Mouse (Mus musculus): Measurements from ENCODE around the gene Phgdh. TPM values are rescaled to one million over a fixed set of nuclear protein-coding genes. Genes with fewer than 3 reads are reported as not detected.
A peak's percentile ranks its signal among the peaks of the same experiment; 100 is the strongest.

The Phgdh gene
- total RNA-seq, 1 experiment from 2014 or later: 357 TPM

GRCm38 (mm10) chr3:98300266-98300665 is 39.5 kb downstream of the Phgdh start:
- no peak for ATAC-seq (replicated peaks; ENCODE audit: low read depth, poor library complexity, severe bottlenecking)

GRCm38 (mm10) chr3:98299391-98300100 is 40.2 kb downstream of the Phgdh start:
- peak; percentile 96 for ATAC-seq (replicated peaks; ENCODE audit: low read depth, poor library complexity, severe bottlenecking)

- ATAC-seq (replicated peaks; ENCODE audit: low read depth, poor library complexity, severe bottlenecking): no peak
Measured at GRCm38 (mm10) chr3:98295965-98296364, 43.8 kb downstream of the Phgdh start.

GRCm38 (mm10) chr3:98291044-98291443 is 48.7 kb downstream of the Phgdh start:
- no peak for ATAC-seq (replicated peaks; ENCODE audit: low read depth, poor library complexity, severe bottlenecking)

GRCm38 (mm10) chr3:98283205-98283604 is 56.6 kb downstream of the Phgdh start:
- no peak for ATAC-seq (replicated peaks; ENCODE audit: low read depth, poor library complexity, severe bottlenecking)

GRCm38 (mm10) chr3:98282422-98282821 is 57.4 kb downstream of the Phgdh start:
- ATAC-seq (replicated peaks; ENCODE audit: low read depth, poor library complexity, severe bottlenecking): no peak

GRCm38 (mm10) chr3:98280933-98281678 is 58.7 kb downstream of the Phgdh start:
- ATAC-seq (replicated peaks; ENCODE audit: low read depth, poor library complexity, severe bottlenecking): peak; percentile 99

GRCm38 (mm10) chr3:98280204-98280932 is 59.4 kb downstream of the Phgdh start, which contains the start of gene Hmgcs2:
TSS of gene Hmgcs2 (plus strand) at chr3:98280435.
- no peak; the same call in 1 of the 2 replicates for ATAC-seq (replicated peaks; ENCODE audit: low read depth, poor library complexity, severe bottlenecking)

- no peak for ATAC-seq (replicated peaks; ENCODE audit: low read depth, poor library complexity, severe bottlenecking)
Measured at GRCm38 (mm10) chr3:98279682-98280081, 60.1 kb downstream of the Phgdh start.

GRCm38 (mm10) chr3:98273623-98274398 is 66.0 kb downstream of the Phgdh start:
- ATAC-seq (replicated peaks; ENCODE audit: low read depth, poor library complexity, severe bottlenecking): 0 out of 2 replicates have a peak, but pooled peaks have one; percentile 32

GRCm38 (mm10) chr3:98267249-98267651 is 72.5 kb downstream of the Phgdh start:
- ATAC-seq (replicated peaks; ENCODE audit: low read depth, poor library complexity, severe bottlenecking): peak; percentile 76

Other genes starting within 250 kb of the Phgdh start
- 0.23 TPM in 1 of 2 replicates, not detected in the other for gene Adam30, start 179.4 kb downstream of the Phgdh start, total RNA-seq (2017)
- gene Reg4, start 117.8 kb downstream of the Phgdh start, total RNA-seq (2017): not detected in 2 replicates
- 0.05 and 0.58 TPM in 2 replicates for gene Hmgcs2, start 59.6 kb downstream of the Phgdh start, total RNA-seq (2017)
- gene Zfp697, start 42.5 kb upstream of the Phgdh start, total RNA-seq (2017): 0.59 and 1.2 TPM in 2 replicates
- gene Gm4450, start 117.1 kb upstream of the Phgdh start, total RNA-seq (2017): not detected in 2 replicates
- not detected in 2 replicates for gene Hsd3b4, start 170.5 kb upstream of the Phgdh start, total RNA-seq (2017)
- gene Gm10681, start 248.8 kb upstream of the Phgdh start, total RNA-seq (2017): not detected in 2 replicates

Data from common myeloid progenitor, adult 5-6 weeks (primary cell).